Mouse (Mus musculus) testis, adult 2 months (tissue): ENCODE results near the gene Ndufs1. TPM values are rescaled to one million over a fixed set of nuclear protein-coding genes. Genes with fewer than 3 reads are reported as not detected.

Experiments used
- H3K27ac ChIP-seq: fragments of 200-500 bp; 2 replicates; pipeline ENCODE4 v1.5.1; 2012; ENCODE audit warnings: low read depth, low read length; ENCODE audit not compliant: control insufficient read depth, insufficient read depth
- H3K27me3 ChIP-seq: fragments of 200-500 bp; 2 replicates; pipeline ENCODE4 v1.6.1; 2012; ENCODE audit warnings: mild to moderate bottlenecking, low read length, moderate library complexity; ENCODE audit not compliant: control insufficient read depth, insufficient read depth
- H3K36me3 ChIP-seq: fragments of 200-500 bp; 2 replicates; pipeline ENCODE4 v1.6.1; 2012; ENCODE audit warnings: mild to moderate bottlenecking, low read length; ENCODE audit not compliant: control insufficient read depth, insufficient read depth
- H3K4me1 ChIP-seq: fragments of 200-500 bp; 2 replicates; pipeline ENCODE4 v1.6.1; 2012; ENCODE audit warnings: low read length; ENCODE audit not compliant: control insufficient read depth, insufficient read depth
- H3K4me3 ChIP-seq: fragments of 200-500 bp; 2 replicates; pipeline ENCODE4 v1.5.1; 2012; ENCODE audit warnings: low read depth, mild to moderate bottlenecking, low read length, moderate library complexity, mixed read lengths; ENCODE audit not compliant: control insufficient read depth
- CTCF ChIP-seq: fragments of 200-500 bp; IDR thresholded peaks from 2 replicates; pipeline ENCODE4 v1.5.1; 2012; ENCODE audit warnings: low read depth, mild to moderate bottlenecking, inconsistent platforms, low read length, moderate library complexity; ENCODE audit not compliant: control insufficient read depth, insufficient read depth, insufficient replicate concordance
- POLR2A ChIP-seq: fragments of 200-500 bp; IDR thresholded peaks from 2 replicates; pipeline ENCODE4 v1.6.1; 2012; ENCODE audit warnings: low read depth, mild to moderate bottlenecking, inconsistent platforms, low read length, moderate library complexity; ENCODE audit not compliant: control insufficient read depth
- polyA plus RNA-seq: library from polyadenylated mRNA; depleted of rRNA; stranded (reverse); fragments of >200 nt; gene quantifications from 2 replicates; pipeline ENCODE4 v1.2.3, GENCODE M21; 2012

The Ndufs1 gene
- polyA plus RNA-seq, 1 experiment, result 32.4 TPM

DNA sequence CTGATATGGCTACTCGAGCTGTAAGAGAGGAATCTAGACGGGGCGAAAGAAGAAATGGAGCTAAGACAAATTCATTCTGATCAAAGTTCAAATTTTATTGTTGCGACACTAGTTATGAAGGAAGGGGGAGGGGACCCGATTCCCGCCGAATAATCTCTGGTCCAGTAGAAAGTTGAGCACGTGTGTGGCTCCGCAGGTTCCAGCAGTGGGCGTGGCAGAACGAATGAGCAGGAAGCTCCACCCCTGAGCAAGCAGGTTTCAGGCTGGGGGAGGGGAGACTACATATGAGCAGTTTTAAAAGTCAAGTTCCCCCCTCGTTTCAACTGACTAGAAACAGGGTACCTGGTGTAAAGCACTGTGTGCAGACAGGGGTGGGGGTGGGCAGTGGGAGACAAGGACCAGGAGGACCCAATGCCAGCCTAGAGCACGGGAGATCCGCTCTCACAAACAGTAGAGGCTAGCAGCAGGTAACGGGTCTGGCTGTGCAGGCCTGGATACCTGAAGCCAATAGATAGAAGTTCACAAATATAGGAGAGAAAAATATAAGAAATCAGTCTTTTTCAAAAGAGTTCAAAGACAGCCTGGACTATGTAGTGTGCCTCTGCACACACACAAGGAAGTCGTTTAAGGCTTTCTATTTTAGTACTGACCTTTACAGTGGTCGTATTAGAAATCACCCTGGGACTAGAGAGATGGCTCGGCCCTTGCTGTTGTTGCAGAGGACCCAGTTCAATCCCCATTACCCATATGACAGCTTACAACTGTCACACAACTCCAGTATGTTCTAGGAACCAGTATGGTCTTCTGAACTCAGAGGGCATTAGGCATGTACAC lies 46.6 kb downstream of the Ndufs1 start:
- Histone ChIP-seq H3K4me3 (no peak overlapping the region), H3K36me3 (no peaks in the 10 kb centered on the region; the same call in 1 of the 2 replicates), H3K4me1 (peaks cover 4% of the 10 kb centered on the region; the same call in 1 of the 2 replicates), H3K27me3 (no peaks in the 10 kb centered on the region), H3K27ac (no peak overlapping the region)
- no peak for TF ChIP-seq CTCF
- no peak for TF ChIP-seq POLR2A

DNA sequence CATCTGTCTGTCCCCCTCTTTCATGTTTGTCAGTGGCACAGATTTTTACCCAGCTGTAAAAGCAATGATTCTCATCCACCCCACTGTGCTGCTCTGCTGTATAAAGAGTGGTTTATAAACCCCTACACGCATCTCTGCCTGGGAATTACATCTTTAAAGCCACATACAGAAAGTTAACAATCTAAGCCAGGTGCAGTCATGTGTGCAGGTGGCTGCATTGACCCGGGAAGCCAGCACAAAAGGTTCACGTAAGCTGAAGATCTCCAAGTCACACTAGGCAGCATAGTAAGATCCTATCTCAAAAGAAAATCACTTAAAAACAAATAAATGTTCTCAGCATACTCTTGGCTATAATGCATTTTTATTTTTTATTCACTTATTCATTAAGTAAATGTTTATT lies 47.4 kb downstream of the Ndufs1 start:
- Histone ChIP-seq H3K27ac (no peak overlapping the region), H3K4me1 (peaks cover 4% of the 10 kb centered on the region; the same call in 1 of the 2 replicates), H3K36me3 (no peaks in the 10 kb centered on the region; the same call in 1 of the 2 replicates), H3K27me3 (no peaks in the 10 kb centered on the region), H3K4me3 (no peak overlapping the region)
- TF ChIP-seq POLR2A, result no peak
- TF ChIP-seq CTCF, result no peak

DNA sequence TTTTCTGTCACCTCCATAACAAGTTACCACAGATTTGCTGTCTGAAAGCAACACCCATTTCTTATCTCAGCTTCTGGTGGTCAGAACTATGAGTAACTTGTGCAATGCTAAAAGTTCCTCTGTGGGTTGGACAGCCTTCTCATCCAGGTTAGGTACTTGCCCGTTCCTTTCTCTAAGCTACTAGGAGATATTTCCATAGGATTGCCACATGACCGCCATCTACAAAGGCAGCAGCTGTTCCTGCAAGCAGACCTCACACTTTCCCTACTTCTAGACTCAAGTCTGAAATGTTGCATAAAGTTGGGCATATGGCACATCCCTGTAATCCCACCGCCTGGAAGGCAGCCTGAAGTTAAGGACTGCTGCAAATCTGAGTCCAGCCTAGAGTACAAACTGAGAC lies 50.4 kb downstream of the Ndufs1 start:
- Histone ChIP-seq H3K4me1 (no peaks in the 10 kb centered on the region), H3K4me3 (no peak overlapping the region), H3K36me3 (no peaks in the 10 kb centered on the region; the same call in 1 of the 2 replicates), H3K27ac (no peak overlapping the region), H3K27me3 (no peaks in the 10 kb centered on the region)
- no peak for TF ChIP-seq POLR2A
- no peak for TF ChIP-seq CTCF

DNA sequence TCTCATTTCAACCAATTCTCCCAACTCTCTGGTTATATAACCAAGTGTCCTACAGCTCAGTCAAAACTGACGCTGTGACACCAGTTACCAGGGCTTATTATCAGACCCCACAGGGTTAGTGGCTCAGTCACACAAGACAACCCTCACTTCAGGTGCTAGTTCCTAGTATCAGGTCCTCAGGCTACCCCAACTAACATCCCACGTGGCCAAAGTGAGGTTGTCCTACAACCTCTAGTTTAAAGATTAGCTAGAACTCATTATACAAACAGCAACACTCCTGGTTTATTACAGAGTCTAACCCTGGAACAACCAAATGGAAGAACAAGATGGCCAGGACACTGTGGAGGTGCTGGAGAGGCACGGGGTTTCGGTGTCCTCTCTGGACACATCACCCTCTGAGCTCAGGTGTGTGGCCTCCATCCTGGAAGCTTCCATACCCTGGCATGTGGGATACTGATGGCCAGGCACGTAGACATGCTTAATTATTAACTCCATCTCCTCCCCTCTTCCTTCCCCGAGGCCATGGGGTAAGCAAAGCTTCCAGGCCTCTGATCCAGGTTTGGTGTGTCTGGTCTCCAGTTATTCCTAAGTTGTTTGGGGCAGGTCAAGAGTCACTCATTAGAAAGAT lies 52.7 kb downstream of the Ndufs1 start:
- Histone ChIP-seq H3K27ac (no peak overlapping the region), H3K36me3 (peaks cover 1% of the 10 kb centered on the region; the same call in 1 of the 2 replicates), H3K4me3 (no peak overlapping the region), H3K4me1 (no peaks in the 10 kb centered on the region), H3K27me3 (no peaks in the 10 kb centered on the region)
- TF ChIP-seq CTCF (no peak), POLR2A (no peak)

DNA sequence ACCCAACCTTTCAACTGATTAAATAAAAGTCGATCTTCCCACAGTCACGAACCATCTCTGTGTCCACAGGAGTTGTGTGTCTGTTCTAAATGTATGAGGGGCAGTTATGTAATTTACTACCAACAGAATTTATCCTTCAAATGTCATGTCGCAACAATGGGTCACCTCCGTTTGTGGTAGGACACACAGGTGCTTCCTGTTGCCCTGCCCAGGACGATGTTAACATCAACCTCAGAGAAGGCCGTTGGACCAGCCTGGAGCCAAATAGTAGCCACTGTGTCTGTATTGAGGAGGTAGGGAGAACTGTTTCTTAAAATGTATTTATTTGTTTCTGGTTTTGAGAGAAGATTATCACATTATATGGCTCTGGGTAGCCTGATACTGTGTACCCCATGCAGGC lies 54.6 kb downstream of the Ndufs1 start:
- Histone ChIP-seq H3K4me3 (no peak overlapping the region), H3K36me3 (peaks cover 2% of the 10 kb centered on the region; the same call in 1 of the 2 replicates), H3K4me1 (no peaks in the 10 kb centered on the region), H3K27me3 (no peaks in the 10 kb centered on the region), H3K27ac (no peak overlapping the region)
- no peak for TF ChIP-seq POLR2A
- no peak for TF ChIP-seq CTCF

DNA sequence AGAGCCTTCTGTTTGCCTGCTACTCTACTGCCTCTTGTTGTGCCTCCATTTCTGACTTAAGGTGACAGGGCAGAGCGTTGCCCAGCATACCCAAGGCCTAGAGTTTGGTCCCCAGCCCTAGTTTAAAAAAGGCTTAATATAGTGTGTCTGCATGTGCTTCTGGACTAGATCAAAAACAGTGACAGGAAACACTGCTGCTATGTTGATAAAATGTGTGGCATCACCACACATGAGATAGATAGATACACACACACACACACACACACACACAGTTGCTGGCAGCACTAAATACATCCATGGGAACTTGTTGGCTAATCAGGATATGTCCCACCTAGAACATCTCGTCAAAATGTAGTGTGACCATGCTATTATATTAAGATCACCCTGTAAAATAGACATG lies 56.3 kb downstream of the Ndufs1 start:
- peaks cover 2% of the 10 kb centered on the region; the same call in 1 of the 2 replicates for H3K36me3 ChIP-seq
- H3K27me3 ChIP-seq, result no peaks in the 10 kb centered on the region
- no peak overlapping the region for H3K4me3 ChIP-seq
- no peaks in the 10 kb centered on the region for H3K4me1 ChIP-seq
- no peak for TF ChIP-seq CTCF
- no peak for TF ChIP-seq POLR2A
- H3K27ac ChIP-seq, result no peak overlapping the region

DNA sequence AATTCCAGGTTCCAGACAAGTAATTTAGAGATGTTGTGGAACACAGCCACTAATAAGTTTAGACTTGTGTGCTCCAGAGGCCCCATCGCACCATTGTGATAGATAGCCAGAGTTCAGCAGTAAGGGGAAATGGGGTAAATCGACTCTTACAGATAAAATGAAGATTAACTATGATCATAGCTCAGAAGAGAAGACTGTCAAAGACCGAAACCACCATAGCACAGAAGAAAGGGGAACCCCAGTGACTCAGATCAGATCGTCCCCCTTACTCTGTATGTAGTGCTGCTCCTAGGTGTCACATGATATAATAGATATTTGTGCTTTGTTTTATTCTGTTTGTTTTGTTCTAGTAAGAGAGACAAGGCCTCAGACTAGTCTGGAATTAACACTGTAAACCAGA lies 57.0 kb downstream of the Ndufs1 start:
- Histone ChIP-seq H3K4me3 (no peak overlapping the region), H3K4me1 (no peaks in the 10 kb centered on the region), H3K27ac (no peak overlapping the region), H3K36me3 (peaks cover 2% of the 10 kb centered on the region; the same call in 1 of the 2 replicates), H3K27me3 (no peaks in the 10 kb centered on the region)
- TF ChIP-seq POLR2A, result no peak
